Mouse (Mus musculus) G1E-ER4 (cell line): ENCODE data around the gene Rpl3. TPM values are rescaled to one million over a fixed set of nuclear protein-coding genes. Genes with fewer than 3 reads are reported as not detected.

ENCODE experiments used
- GATA1 ChIP-seq: IDR thresholded peaks from one replicate; pipeline ENCODE4 v1.8.0; 2012; ENCODE audit warnings: low read length, inconsistent platforms
- polyA plus RNA-seq: library from polyadenylated mRNA; stranded (reverse); fragments of >175 nt; gene quantifications from 2 replicates; pipeline ENCODE4 v1.2.3, GENCODE M21; 2012

The Rpl3 gene
- 41.0 and 159 TPM in 2 replicates for polyA plus RNA-seq

DNA sequence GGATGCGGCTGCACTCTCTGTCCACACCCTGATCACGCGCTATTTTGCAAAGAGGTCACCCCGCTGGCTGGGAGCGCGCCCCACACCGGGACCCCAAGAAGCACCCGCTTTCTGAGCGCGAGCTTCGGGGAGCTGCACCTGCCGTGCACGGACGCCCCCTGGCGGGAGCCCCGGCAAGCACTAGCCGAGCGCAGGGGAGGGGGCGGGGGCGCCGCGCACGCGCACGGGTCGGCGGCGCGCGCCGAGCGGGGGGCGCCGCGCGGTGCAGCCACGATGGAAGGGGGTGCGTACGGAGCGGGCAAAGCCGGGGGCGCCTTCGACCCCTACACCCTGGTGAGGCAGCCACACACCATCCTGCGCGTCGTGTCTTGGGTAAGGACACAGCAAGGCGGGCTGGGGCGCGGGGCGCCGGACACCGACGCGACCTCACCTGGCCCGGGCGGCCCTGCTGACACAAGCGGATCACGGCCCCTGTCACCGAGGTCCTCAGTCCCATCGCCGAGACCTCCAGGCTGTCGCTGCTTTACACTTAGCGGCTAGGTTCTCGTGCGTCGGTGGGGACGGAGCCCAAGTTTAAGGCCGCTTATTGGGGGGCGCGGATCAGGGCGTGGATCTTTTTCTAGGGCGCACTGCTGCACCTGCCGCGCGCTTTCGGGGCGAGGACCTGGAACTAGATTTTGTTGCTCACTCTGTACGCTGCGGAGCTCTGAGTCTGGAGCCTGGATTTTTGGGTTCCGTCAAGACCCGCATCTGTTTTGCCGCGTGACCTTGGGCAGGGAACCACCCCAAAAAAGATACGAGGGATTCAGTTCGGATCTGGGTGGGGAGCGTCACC, at the start of gene Rpl3, which contains the start of gene Syngr1:
TSS of gene Rpl3 (minus strand) at position 748 of the 835 bp plus-strand sequence.
TSS of gene Syngr1 (plus strand) at position 214 of the 835 bp plus-strand sequence.
- TF ChIP-seq GATA1 = no peak

DNA sequence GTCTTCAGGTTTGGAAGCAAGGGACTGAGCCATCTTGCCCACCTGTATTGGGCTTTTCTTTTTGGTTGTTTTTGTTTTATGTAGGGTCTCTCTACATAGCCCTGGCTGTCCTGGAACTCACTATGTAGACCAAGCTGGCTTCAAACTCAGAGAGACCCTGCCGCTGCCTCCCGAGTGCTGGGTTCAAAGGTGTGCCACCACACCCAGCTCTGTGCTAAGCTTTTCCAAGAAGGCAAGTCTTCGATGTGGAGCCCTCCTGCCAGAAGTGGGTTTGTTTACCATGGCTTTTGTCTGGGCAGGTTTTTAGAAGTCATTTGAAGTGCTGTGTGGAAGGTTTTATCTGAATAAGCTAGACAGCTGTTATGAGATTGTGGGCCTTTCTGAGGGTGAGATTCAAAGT, 49.2 kb upstream of the Rpl3 start:
- TF ChIP-seq GATA1 = no peak

DNA sequence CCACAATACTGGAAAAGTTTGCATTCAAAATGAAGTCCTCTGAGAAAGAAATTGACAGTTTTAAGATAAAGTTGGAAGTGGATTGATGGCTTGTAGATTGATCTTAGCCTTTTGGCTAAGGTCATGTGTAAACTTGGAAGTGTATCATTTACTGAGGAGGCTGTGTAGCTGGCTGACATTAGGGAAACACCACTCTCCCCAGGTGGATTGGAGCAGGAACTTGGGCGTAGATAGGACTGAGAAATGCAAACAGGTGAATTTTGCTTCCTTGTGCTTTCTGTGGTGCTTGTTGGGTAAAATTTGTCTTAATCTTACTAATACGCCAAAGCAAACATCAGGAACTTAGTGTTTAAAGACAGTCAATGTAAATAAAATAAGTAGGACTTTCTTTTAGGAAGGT, 48.6 kb upstream of the Rpl3 start:
- TF ChIP-seq GATA1 = no peak

DNA sequence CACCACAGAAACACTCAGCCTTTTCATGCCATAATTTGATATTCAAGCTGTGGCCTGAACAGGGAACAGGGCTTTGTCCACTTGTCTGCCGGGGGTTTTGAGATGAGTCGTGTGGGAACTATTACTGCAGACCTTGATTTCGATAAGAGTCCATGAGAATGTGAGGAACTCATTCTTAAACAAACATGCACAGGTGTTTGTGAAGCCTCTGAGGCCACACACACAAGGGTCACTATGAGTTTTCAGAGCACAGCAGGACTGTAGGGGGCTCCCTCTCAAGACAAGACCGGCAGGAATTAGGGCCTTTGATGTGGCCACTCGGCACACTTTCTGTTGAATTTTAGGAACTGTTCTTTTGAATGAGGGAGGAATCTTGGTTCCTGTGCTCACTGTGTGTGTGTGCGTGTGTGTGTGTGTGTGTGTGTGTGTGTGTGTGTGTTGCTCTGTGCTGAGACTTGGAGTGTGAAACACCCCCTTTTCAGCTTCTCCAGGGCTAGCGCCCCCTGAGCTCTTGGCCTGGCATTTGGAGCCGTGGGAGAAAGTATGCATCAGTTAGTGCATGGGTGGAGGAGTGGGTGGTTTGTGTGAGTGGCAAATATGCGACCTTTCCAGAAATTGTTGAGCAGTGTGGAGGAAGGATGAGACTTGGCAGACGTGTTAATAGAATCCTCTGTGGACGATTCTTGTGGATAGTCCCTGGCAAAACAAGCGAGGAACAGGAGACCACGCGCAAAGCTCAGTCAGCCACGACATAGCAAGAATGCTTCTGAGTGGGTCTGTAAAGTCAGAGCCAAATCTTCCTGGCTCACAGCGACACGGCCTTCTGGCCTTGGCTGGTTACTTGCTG, 46.5 kb upstream of the Rpl3 start:
- no peak for TF ChIP-seq GATA1

DNA sequence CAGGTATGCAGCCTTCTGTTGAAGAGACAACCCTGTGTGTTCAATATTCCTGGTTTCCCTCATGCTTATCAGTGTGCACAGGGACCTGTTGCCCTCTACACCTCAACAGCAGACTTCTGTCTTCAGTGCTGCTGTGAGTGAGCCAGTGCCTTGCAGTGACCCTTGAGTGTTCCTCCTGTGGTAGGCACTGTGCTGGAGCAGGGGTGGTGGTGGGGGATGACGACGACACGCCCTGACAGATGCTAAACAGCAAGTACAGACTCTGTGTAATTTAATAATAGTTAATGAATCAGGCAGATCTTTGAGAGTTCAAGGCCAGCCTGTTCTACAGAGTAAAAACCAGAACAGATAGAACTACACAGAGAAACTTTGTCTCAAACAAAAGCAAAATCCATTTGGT, 45.0 kb upstream of the Rpl3 start:
- no peak for TF ChIP-seq GATA1

DNA sequence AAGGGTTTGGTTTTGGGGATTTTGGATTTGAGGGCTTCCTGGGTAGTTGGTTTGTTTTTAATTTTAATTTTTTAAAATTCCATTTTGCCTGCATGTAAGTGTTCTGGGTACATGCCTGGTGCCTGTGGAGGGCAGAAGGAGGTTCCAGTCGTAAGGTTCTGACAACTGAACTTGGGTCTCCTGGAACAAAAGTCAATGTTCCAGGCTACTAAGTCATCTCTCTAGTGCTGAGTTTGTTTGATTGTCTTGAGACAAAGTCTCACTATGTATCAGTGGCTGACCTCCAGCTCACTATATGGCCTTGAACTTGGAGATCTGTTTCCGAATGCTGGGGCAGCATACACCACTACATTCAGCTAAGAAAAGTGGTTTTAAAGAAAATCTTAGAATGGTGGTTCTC, 43.8 kb upstream of the Rpl3 start:
- no peak for TF ChIP-seq GATA1

DNA sequence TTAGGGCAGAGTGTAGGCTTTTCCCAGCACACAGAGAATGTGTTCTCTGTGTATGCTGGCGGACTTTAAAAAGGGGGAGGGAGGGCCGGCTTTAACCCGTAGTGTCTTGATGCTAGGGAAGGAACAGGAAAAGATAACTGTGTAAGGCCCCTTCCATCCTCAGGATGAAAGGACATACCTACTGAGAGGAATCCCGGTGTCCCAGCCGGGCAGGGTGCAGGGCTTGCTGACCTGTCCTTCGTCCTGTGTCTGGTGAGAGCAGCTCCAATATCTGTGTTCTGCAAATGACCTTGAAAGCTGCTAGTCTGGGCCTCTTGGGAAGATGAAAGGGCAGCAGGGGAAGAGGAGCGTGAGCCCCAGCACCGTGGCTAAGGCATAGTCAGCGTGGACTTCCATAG, 42.8 kb upstream of the Rpl3 start:
- TF ChIP-seq GATA1 = no peak

DNA sequence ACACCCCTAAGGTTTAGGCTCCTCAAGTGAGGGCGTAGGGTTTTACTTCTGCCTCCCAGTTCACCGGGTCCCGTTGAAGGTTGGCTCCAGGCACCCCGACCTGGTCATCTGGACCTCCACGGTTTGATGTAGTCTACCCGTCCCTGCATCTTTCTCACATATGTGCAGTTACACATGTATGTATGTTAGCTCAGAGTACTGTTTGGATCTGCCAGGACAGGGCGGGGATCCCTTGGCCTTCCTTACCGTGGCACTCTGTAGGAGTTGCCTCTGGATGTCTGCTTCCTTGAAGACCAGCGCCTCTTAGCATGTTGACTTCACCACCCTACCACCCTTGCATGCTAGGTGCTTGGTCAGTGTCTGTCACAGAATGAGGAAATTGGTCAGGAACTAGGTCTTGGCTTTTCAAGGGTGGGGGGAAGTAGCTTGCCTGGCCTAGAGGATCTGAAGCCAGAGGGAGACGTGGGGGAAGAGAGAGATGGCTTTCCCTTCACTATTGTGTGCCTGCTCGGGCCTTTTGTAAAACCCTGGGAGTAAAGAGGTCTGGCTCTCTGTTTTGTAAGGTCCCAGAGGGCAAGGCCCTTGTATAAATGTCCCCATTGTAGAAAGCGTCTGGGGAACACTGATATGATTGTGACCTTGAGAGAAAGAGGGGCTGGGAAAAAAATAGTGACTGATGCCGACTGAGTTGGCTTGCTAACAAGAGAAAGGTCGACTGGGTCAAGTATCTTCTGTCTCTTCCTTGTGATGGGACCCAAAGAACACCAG, 42.2 kb upstream of the Rpl3 start:
- no peak for TF ChIP-seq GATA1

DNA sequence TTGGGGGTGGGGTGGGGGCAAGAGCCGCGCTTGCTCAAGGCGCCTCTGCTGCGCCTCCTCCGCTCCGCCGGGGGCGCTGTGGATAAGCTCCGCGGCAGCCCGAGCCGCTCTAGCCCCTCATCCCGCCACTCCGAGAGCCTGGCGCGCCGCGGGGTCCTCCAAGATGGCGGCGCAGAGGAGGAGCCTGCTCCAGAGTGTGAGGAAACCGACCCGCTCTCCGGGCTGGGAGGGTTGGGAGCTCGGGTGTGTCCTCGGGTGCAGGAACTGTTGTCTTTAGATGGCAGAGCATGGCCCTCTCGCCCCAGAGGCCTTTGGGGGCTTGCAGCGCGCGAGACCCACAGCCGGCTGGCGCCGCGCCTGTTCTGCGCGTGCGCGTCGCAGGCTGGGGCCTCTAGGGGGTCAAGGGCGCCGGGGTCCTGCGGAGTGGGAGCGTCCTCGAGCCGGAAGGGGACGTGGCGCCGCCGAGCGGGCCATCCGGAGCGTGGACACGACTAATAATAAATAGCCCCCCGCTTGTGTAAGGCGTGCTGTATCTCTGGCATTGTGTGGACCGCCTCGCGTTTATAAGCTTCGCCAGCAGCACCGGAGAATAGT, 41.4 kb upstream of the Rpl3 start, which contains the start of gene Tab1:
TSS of gene Tab1 (plus strand) at position 135 of the 594 bp plus-strand sequence.
- no peak for TF ChIP-seq GATA1

DNA sequence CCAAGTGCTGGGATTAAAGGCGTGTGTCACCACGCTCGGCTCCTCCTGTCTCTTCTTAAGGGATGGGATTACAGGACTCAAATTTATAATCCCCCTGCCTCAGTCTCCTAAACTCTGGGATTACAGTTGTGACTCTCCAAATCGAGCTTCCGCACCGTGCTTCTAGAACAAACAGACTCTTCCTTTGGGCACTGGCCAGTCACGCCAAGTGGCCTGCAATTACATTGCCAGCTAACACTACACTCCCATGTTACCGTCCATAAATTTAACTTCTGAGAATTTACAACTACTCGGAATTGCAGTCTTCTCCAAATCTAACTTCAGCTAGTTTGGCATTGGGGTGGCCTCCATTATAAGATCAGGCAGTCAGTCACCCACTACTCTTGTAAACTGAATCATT, 40.8 kb upstream of the Rpl3 start:
- TF ChIP-seq GATA1 = no peak

DNA sequence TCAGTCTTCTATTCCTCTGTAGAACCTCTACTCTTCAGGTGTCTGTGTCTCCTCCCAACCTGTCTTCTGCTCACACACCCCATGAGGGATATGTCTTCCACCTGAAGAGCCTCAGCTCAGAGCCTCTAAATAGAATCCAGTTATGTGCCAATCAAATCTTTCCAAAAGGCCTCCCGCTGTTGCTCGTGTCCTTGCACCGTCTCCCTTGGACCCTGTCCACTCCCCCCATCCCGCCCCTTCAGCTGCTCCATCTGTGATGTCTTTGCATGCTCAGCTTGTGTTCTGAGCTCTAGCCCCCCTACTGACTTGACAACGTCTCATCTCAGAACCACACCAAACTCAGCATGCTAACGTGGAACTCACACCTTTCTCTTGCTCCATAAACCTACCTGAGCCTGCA, 39.8 kb upstream of the Rpl3 start:
- no peak for TF ChIP-seq GATA1

DNA sequence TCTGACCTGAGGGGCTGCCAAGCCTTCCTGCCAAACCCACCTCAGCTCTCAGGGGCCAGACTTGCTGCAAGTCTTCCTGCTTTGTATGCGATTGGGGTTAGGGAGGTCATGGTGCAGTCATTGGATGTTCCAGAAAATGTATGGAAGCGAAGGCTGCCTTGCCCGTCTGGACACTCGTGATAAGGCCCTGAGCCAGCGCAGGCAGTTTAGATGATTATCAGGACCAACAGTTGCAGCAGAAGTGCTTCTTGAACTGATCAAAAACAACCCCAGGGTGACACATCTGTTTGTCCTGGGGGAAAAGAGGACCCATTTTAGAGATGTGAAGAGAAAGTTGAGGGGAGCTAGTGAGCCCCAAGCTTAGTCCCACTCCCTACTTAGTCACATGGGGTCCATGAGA, 39.0 kb upstream of the Rpl3 start:
- TF ChIP-seq GATA1 = peak; percentile 84

DNA sequence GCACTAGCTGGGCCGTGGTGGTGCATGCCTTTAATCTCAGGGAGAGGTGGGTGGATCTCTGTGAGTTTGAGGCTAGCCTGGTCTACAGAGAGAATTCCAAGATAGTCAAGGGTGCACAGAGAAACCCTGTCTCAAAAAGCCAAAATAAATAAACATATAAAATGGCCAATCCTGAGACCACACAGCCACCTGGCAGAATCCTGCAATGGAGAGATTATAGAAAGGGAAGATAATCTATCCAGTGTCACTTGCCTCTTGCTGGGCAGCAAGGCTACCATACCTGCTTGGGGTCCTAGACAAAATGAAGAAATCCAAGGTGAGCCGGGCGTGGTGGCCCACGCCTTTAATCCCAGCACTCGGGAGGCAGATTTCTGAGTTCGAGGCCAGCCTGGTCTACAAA, 38.3 kb upstream of the Rpl3 start:
- no peak for TF ChIP-seq GATA1

DNA sequence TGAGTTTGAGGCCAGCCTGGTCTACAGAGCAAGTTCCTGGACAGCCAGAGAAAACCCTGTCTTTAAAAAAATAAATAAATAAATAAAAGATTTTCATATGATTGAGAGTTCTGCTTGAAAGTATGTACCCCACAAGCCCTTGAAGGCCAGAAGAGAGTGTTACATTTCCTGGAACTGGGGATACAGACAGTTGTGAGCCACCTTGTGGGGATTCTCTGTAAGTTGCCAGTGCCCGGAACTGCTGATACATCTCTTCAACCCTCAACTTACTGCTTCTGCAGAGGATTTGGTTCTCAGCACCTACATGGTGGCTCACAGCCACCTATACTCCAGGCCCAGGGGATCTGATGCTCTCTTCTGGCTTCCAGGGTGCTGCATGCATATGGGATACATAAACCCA, 35.5 kb upstream of the Rpl3 start:
- TF ChIP-seq GATA1 = no peak

DNA sequence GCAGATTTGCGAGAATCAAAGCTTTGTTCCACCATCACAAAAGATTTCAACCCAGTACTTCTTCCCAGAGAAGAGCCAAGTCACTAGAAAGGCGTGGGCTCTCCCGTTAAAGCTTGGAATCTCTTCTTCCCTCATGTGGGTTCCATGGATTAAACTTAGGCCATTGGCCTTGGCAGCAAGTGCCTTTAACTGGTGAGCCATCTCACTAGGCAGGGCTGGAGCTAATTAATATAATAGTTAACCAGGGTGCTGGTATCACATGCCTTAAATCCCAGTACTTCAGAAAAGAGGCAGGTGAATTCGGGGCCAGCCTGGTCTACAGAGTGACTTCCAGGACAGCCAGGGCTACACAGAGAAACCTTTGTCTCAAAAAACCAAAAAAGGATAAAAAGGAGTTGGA, 33.0 kb upstream of the Rpl3 start:
- TF ChIP-seq GATA1 = no peak
